Mouse (Mus musculus) cerebellum, adult 18-20 months (tissue): Measurements from ENCODE around the gene Prkag1.

Source experiments
- DNase-seq, 2 experiments: peaks; one replicate each; pipeline ENCODE4 v3.0.0; 2021

Gene Prkag1

GRCm38 (mm10) chr15:98852733-98853132 lies 21.4 kb upstream of the Prkag1 start:
- no peak for DNase-seq

GRCm38 (mm10) chr15:98852071-98852470 lies 20.8 kb upstream of the Prkag1 start:
- no peak for DNase-seq

- DNase-seq = no peak
Observed at GRCm38 (mm10) chr15:98851229-98851818, 20.0 kb upstream of the Prkag1 start.

- DNase-seq = peak; percentile 61 to 63
Observed at GRCm38 (mm10) chr15:98850668-98851067, 19.3 kb upstream of the Prkag1 start.

- DNase-seq = no peak
Observed at GRCm38 (mm10) chr15:98849956-98850600, 18.8 kb upstream of the Prkag1 start.

GRCm38 (mm10) chr15:98849165-98849564 lies 17.8 kb upstream of the Prkag1 start:
- no peak for DNase-seq

GRCm38 (mm10) chr15:98846140-98846539 lies 14.8 kb upstream of the Prkag1 start:
- DNase-seq = no peak

GRCm38 (mm10) chr15:98845149-98845548 lies 13.8 kb upstream of the Prkag1 start:
- no peak for DNase-seq

- DNase-seq = no peak
Observed at GRCm38 (mm10) chr15:98843595-98844223, 12.4 kb upstream of the Prkag1 start.

GRCm38 (mm10) chr15:98839671-98840585 lies 8.6 kb upstream of the Prkag1 start:
- DNase-seq = no peak

GRCm38 (mm10) chr15:98839161-98839560 lies 7.8 kb upstream of the Prkag1 start:
- no peak for DNase-seq

GRCm38 (mm10) chr15:98837743-98838103 lies 6.4 kb upstream of the Prkag1 start:
- DNase-seq = no peak

GRCm38 (mm10) chr15:98837006-98837742 lies 5.9 kb upstream of the Prkag1 start:
- DNase-seq = no peak

GRCm38 (mm10) chr15:98835291-98835690 lies 4.0 kb upstream of the Prkag1 start:
- no peak for DNase-seq

- no peak for DNase-seq
Observed at GRCm38 (mm10) chr15:98834059-98834458, 2.7 kb upstream of the Prkag1 start.

GRCm38 (mm10) chr15:98833281-98833680 lies 2.0 kb upstream of the Prkag1 start:
- DNase-seq = no peak

GRCm38 (mm10) chr15:98832161-98833058 lies 1.1 kb upstream of the Prkag1 start:
- no peak for DNase-seq

GRCm38 (mm10) chr15:98831684-98832035 lies 339 bp upstream of the Prkag1 start:
- DNase-seq = no peak

GRCm38 (mm10) chr15:98827611-98828011 lies 3.7 kb downstream of the Prkag1 start:
- no peak for DNase-seq

- DNase-seq = no peak
Observed at GRCm38 (mm10) chr15:98823434-98823833, 7.9 kb downstream of the Prkag1 start.

GRCm38 (mm10) chr15:98822147-98822546 lies 9.2 kb downstream of the Prkag1 start:
- DNase-seq = no peak

- DNase-seq = no peak
Observed at GRCm38 (mm10) chr15:98821403-98821802, 9.9 kb downstream of the Prkag1 start.
